Mouse (Mus musculus): ENCODE results near the gene Sphkap. TPM values are rescaled to one million over a fixed set of nuclear protein-coding genes. Genes with fewer than 3 reads are reported as not detected.

Sphkap gene
- polyA plus RNA-seq (2014; fragmentation: Illumina TruSeq; extraction: RNeasy Lipid Tissue Mini Kit (QIAGEN cat#74804); ENCODE audit: low read depth, low replicate concordance), result 0.88 TPM

GRCm38 (mm10) chr1:83408021-83408464, at the start of gene Sphkap:
Gene Sphkap, minus strand, starts transcription at chr1:83408200.

Other genes starting within 250 kb of the Sphkap start
- gene Daw1, start 248.4 kb downstream of the Sphkap start, polyA plus RNA-seq (2014; fragmentation: Illumina TruSeq; extraction: RNeasy Lipid Tissue Mini Kit (QIAGEN cat#74804); ENCODE audit: low read depth, low replicate concordance), result not detected